Mouse (Mus musculus): ENCODE measurements around the gene Proser1. TPM values are rescaled to one million over a fixed set of nuclear protein-coding genes. Genes with fewer than 3 reads are reported as not detected.

Proser1 gene
- 27.0 and 29.7 TPM in 2 replicates for polyA plus RNA-seq (2015; fragmentation: Nextera tagmentation; extraction: Ambion mirVana)

- ATAC-seq: peak; percentile 99
- Histone ChIP-seq H3K27me3 (replicated peaks; ENCODE audit: control insufficient read depth, insufficient read depth, low read length) (no peaks in the 10 kb centered on the region), H3K4me3 (replicated peaks; ENCODE audit: low read length) (peak within 1 kb of the TSS; percentile 95), H3K27ac (ENCODE audit: low read length) (peak within 1 kb of the TSS; percentile 91), H3K36me3 (ENCODE audit: control insufficient read depth, insufficient read depth) (peaks cover 3% of the 10 kb centered on the region; the same call in 1 of the 2 replicates), H3K9me3 (ENCODE audit: control insufficient read depth, low read length) (no peaks in the 10 kb centered on the region), H3K4me1 (replicated peaks; ENCODE audit: control insufficient read depth, insufficient read depth, low read length) (peaks cover 47% of the 10 kb centered on the region), H3K4me2 (ENCODE audit: low read length) (peak within 1 kb of the TSS; percentile 84), H3K9ac (replicated peaks; ENCODE audit: low read depth, low read length) (peak within 1 kb of the TSS; percentile 87)
- WGBS: 0% methylated on average over 52 of the region's 52 CpGs
These were observed at the start of gene Proser1, which contains the start of gene Nhlrc3 for GRCm38 (mm10) chr3:53463046-53463764. Gene Proser1 (plus strand): TSS chr3:53463666. Gene Nhlrc3 (minus strand): TSS chr3:53463332.

GRCm38 (mm10) chr3:53413959-53414358 is 49.5 kb upstream of the Proser1 start:
- no peaks in the 10 kb centered on the region for H3K9me3 ChIP-seq (ENCODE audit: control insufficient read depth, low read length)
- peaks cover 4% of the 10 kb centered on the region; the same call in 1 of the 2 replicates for H3K4me1 ChIP-seq (replicated peaks; ENCODE audit: control insufficient read depth, insufficient read depth, low read length)
- H3K4me3 ChIP-seq (replicated peaks; ENCODE audit: low read length): no peak overlapping the region
- ATAC-seq: no peak
- H3K27ac ChIP-seq (ENCODE audit: low read length): no peak overlapping the region
- 56% methylated on average over 3 of the region's 3 CpGs for WGBS
- no peak overlapping the region for H3K4me2 ChIP-seq (ENCODE audit: low read length)
- H3K27me3 ChIP-seq (replicated peaks; ENCODE audit: control insufficient read depth, insufficient read depth, low read length): no peaks in the 10 kb centered on the region
- H3K9ac ChIP-seq (replicated peaks; ENCODE audit: low read depth, low read length): no peak overlapping the region
- H3K36me3 ChIP-seq (ENCODE audit: control insufficient read depth, insufficient read depth): no peaks in the 10 kb centered on the region

GRCm38 (mm10) chr3:53416036-53416506 is 47.4 kb upstream of the Proser1 start:
- no peak overlapping the region for H3K4me3 ChIP-seq (replicated peaks; ENCODE audit: low read length)
- peaks cover 4% of the 10 kb centered on the region; the same call in 1 of the 2 replicates for H3K4me1 ChIP-seq (replicated peaks; ENCODE audit: control insufficient read depth, insufficient read depth, low read length)
- ATAC-seq: peak; percentile 87
- no peaks in the 10 kb centered on the region for H3K9me3 ChIP-seq (ENCODE audit: control insufficient read depth, low read length)
- 0 out of 2 replicates have a peak overlapping the region, but pooled peaks have one; percentile 8 for H3K27ac ChIP-seq (ENCODE audit: low read length)
- no peaks in the 10 kb centered on the region for H3K36me3 ChIP-seq (ENCODE audit: control insufficient read depth, insufficient read depth)
- 32% methylated on average over 5 of the region's 5 CpGs for WGBS
- H3K4me2 ChIP-seq (ENCODE audit: low read length): no peak overlapping the region
- no peaks in the 10 kb centered on the region for H3K27me3 ChIP-seq (replicated peaks; ENCODE audit: control insufficient read depth, insufficient read depth, low read length)
- no peak overlapping the region for H3K9ac ChIP-seq (replicated peaks; ENCODE audit: low read depth, low read length)

- no peak for ATAC-seq
- Histone ChIP-seq H3K4me1 (replicated peaks; ENCODE audit: control insufficient read depth, insufficient read depth, low read length) (peaks cover 4% of the 10 kb centered on the region; the same call in 1 of the 2 replicates), H3K4me3 (replicated peaks; ENCODE audit: low read length) (no peak overlapping the region), H3K9me3 (ENCODE audit: control insufficient read depth, low read length) (no peaks in the 10 kb centered on the region), H3K27ac (ENCODE audit: low read length) (no peak overlapping the region), H3K27me3 (replicated peaks; ENCODE audit: control insufficient read depth, insufficient read depth, low read length) (no peaks in the 10 kb centered on the region), H3K4me2 (ENCODE audit: low read length) (no peak overlapping the region), H3K36me3 (ENCODE audit: control insufficient read depth, insufficient read depth) (no peaks in the 10 kb centered on the region), H3K9ac (replicated peaks; ENCODE audit: low read depth, low read length) (no peak overlapping the region)
- WGBS: 65% methylated on average over 7 of the region's 7 CpGs
These were observed 45.8 kb upstream of the Proser1 start for GRCm38 (mm10) chr3:53417701-53418100.

- Histone ChIP-seq H3K4me3 (replicated peaks; ENCODE audit: low read length) (no peak overlapping the region), H3K9me3 (ENCODE audit: control insufficient read depth, low read length) (no peaks in the 10 kb centered on the region), H3K9ac (replicated peaks; ENCODE audit: low read depth, low read length) (no peak overlapping the region), H3K36me3 (ENCODE audit: control insufficient read depth, insufficient read depth) (no peaks in the 10 kb centered on the region), H3K4me2 (ENCODE audit: low read length) (no peak overlapping the region), H3K4me1 (replicated peaks; ENCODE audit: control insufficient read depth, insufficient read depth, low read length) (no peaks in the 10 kb centered on the region), H3K27me3 (replicated peaks; ENCODE audit: control insufficient read depth, insufficient read depth, low read length) (no peaks in the 10 kb centered on the region), H3K27ac (ENCODE audit: low read length) (no peak overlapping the region)
- ATAC-seq: no peak
- 91% methylated on average over 12 of the region's 12 CpGs for WGBS
These were observed 41.8 kb upstream of the Proser1 start for GRCm38 (mm10) chr3:53421656-53422055.

GRCm38 (mm10) chr3:53422691-53423090 is 40.8 kb upstream of the Proser1 start:
- Histone ChIP-seq H3K27ac (ENCODE audit: low read length) (no peak overlapping the region), H3K36me3 (ENCODE audit: control insufficient read depth, insufficient read depth) (no peaks in the 10 kb centered on the region), H3K4me3 (replicated peaks; ENCODE audit: low read length) (no peak overlapping the region), H3K4me1 (replicated peaks; ENCODE audit: control insufficient read depth, insufficient read depth, low read length) (no peaks in the 10 kb centered on the region), H3K27me3 (replicated peaks; ENCODE audit: control insufficient read depth, insufficient read depth, low read length) (no peaks in the 10 kb centered on the region), H3K9ac (replicated peaks; ENCODE audit: low read depth, low read length) (no peak overlapping the region), H3K4me2 (ENCODE audit: low read length) (no peak overlapping the region), H3K9me3 (ENCODE audit: control insufficient read depth, low read length) (no peaks in the 10 kb centered on the region)
- no peak for ATAC-seq
- WGBS: 19% methylated on average over 1 of the region's 1 CpGs

- WGBS: 82% methylated on average over 4 of the region's 4 CpGs
- Histone ChIP-seq H3K36me3 (ENCODE audit: control insufficient read depth, insufficient read depth) (no peaks in the 10 kb centered on the region), H3K4me1 (replicated peaks; ENCODE audit: control insufficient read depth, insufficient read depth, low read length) (no peaks in the 10 kb centered on the region), H3K9me3 (ENCODE audit: control insufficient read depth, low read length) (no peaks in the 10 kb centered on the region), H3K4me3 (replicated peaks; ENCODE audit: low read length) (no peak overlapping the region), H3K27me3 (replicated peaks; ENCODE audit: control insufficient read depth, insufficient read depth, low read length) (no peaks in the 10 kb centered on the region), H3K9ac (replicated peaks; ENCODE audit: low read depth, low read length) (no peak overlapping the region), H3K4me2 (ENCODE audit: low read length) (no peak overlapping the region), H3K27ac (ENCODE audit: low read length) (no peak overlapping the region)
- no peak for ATAC-seq
These were observed 39.9 kb upstream of the Proser1 start for GRCm38 (mm10) chr3:53423576-53423975.

- H3K9ac ChIP-seq (replicated peaks; ENCODE audit: low read depth, low read length): no peak overlapping the region
- H3K4me2 ChIP-seq (ENCODE audit: low read length): no peak overlapping the region
- whole genome bisulfite sequencing: 77% methylated on average over 3 of the region's 3 CpGs
- no peak overlapping the region for H3K4me3 ChIP-seq (replicated peaks; ENCODE audit: low read length)
- no peaks in the 10 kb centered on the region for H3K27me3 ChIP-seq (replicated peaks; ENCODE audit: control insufficient read depth, insufficient read depth, low read length)
- ATAC-seq: no peak
- no peaks in the 10 kb centered on the region for H3K36me3 ChIP-seq (ENCODE audit: control insufficient read depth, insufficient read depth)
- no peak overlapping the region for H3K27ac ChIP-seq (ENCODE audit: low read length)
- no peaks in the 10 kb centered on the region for H3K4me1 ChIP-seq (replicated peaks; ENCODE audit: control insufficient read depth, insufficient read depth, low read length)
- no peaks in the 10 kb centered on the region for H3K9me3 ChIP-seq (ENCODE audit: control insufficient read depth, low read length)
These were observed 28.9 kb upstream of the Proser1 start for GRCm38 (mm10) chr3:53434610-53435009.

GRCm38 (mm10) chr3:53436550-53436949 is 26.9 kb upstream of the Proser1 start:
- 61% methylated on average over 5 of the region's 5 CpGs for WGBS
- no peak for ATAC-seq
- no peaks in the 10 kb centered on the region for H3K27me3 ChIP-seq (replicated peaks; ENCODE audit: control insufficient read depth, insufficient read depth, low read length)
- no peak overlapping the region for H3K9ac ChIP-seq (replicated peaks; ENCODE audit: low read depth, low read length)
- no peak overlapping the region for H3K4me3 ChIP-seq (replicated peaks; ENCODE audit: low read length)
- no peak overlapping the region for H3K27ac ChIP-seq (ENCODE audit: low read length)
- H3K4me1 ChIP-seq (replicated peaks; ENCODE audit: control insufficient read depth, insufficient read depth, low read length): no peaks in the 10 kb centered on the region
- no peak overlapping the region for H3K4me2 ChIP-seq (ENCODE audit: low read length)
- no peaks in the 10 kb centered on the region for H3K36me3 ChIP-seq (ENCODE audit: control insufficient read depth, insufficient read depth)
- H3K9me3 ChIP-seq (ENCODE audit: control insufficient read depth, low read length): no peaks in the 10 kb centered on the region
